Mouse (Mus musculus) neural tube, embryonic 11.5 days (tissue): ENCODE results near the gene Xrcc4. TPM values are rescaled to one million over a fixed set of nuclear protein-coding genes. Genes with fewer than 3 reads are reported as not detected.

Experiments used
- ATAC-seq: fragments of 200-750 bp; cut with Nextera tagmentation; 2 replicates; pipeline ENCODE4 v1.8.0; 2017; ENCODE audit warnings: moderate number of reproducible peaks, mild to moderate bottlenecking, moderate TSS enrichment, moderate library complexity; ENCODE audit not compliant: insufficient read depth, low FRiP score, low TSS enrichment
- DNase-seq: peaks from one replicate; pipeline ENCODE4 v3.0.0-alpha.2; 2015; ENCODE audit warnings: low spot score
- H3K27ac ChIP-seq: fragments of 300-500 bp; sonication (generic); 2 replicates; pipeline ENCODE4 v1.5.1; 2014; ENCODE audit warnings: low read depth, mild to moderate bottlenecking, low read length
- H3K27me3 ChIP-seq: fragments of 300-500 bp; sonication (generic); 2 replicates; pipeline ENCODE4 v1.6.1; 2014; ENCODE audit warnings: mild to moderate bottlenecking, low read length, mixed read lengths; ENCODE audit not compliant: control insufficient read depth, insufficient read depth
- H3K36me3 ChIP-seq: fragments of 300-500 bp; sonication (generic); 2 replicates; pipeline ENCODE4 v1.6.1; 2014; ENCODE audit warnings: mild to moderate bottlenecking, low read length, moderate library complexity, mixed read lengths; ENCODE audit not compliant: control insufficient read depth, insufficient read depth
- H3K4me1 ChIP-seq: fragments of 300-500 bp; sonication (generic); 2 replicates; pipeline ENCODE4 v1.6.1; 2014; ENCODE audit warnings: low read length, mixed read lengths; ENCODE audit not compliant: control insufficient read depth, insufficient read depth
- H3K4me2 ChIP-seq: fragments of 300-500 bp; sonication (generic); 2 replicates; pipeline ENCODE4 v1.6.1; 2014; ENCODE audit warnings: low read depth, mild to moderate bottlenecking, moderate library complexity
- H3K4me3 ChIP-seq: fragments of 300-500 bp; sonication (generic); 2 replicates; pipeline ENCODE4 v1.5.1; 2014; ENCODE audit warnings: low read depth, low read length
- H3K9ac ChIP-seq: fragments of 300-500 bp; sonication (generic); 2 replicates; pipeline ENCODE4 v1.6.1; 2014; ENCODE audit warnings: mild to moderate bottlenecking, low read length
- H3K9me3 ChIP-seq: fragments of 300-500 bp; sonication (generic); 2 replicates; pipeline ENCODE4 v1.6.1; 2016; ENCODE audit warnings: low read length; ENCODE audit not compliant: control insufficient read depth
- WGBS: fragments of 180-500 bp; shearing (Covaris S2); extraction: QIAGEN DNeasy Blood & Tissue Kit; methylation state at CpG from one replicate; pipeline ENCODE4 v1.1.7; 2014; 5-methylcytosine and 5-hydroxymethylcytosine counted together
- polyA plus RNA-seq: library from polyadenylated mRNA; unstranded; fragments of >200 nt; fragmentation: Nextera tagmentation; extraction: Ambion mirVana; gene quantifications from 2 replicates; pipeline ENCODE4 v1.2.1, GENCODE M21; 2014

The Xrcc4 gene
- polyA plus RNA-seq, 1 experiment from 2014 or later: 8.3 TPM

- no peak overlapping the region for H3K9ac ChIP-seq
- no peak for ATAC-seq
- DNase-seq: no peak
- no peaks in the 10 kb centered on the region for H3K36me3 ChIP-seq
- no peaks in the 10 kb centered on the region for H3K27me3 ChIP-seq
- H3K4me3 ChIP-seq: no peak overlapping the region
- no peaks in the 10 kb centered on the region for H3K9me3 ChIP-seq
- H3K4me2 ChIP-seq: no peak overlapping the region
- no peaks in the 10 kb centered on the region for H3K4me1 ChIP-seq
- H3K27ac ChIP-seq: no peak overlapping the region
Measured at GRCm38 (mm10) chr13:90009786-90010185, 79.6 kb downstream of the Xrcc4 start.

DNA sequence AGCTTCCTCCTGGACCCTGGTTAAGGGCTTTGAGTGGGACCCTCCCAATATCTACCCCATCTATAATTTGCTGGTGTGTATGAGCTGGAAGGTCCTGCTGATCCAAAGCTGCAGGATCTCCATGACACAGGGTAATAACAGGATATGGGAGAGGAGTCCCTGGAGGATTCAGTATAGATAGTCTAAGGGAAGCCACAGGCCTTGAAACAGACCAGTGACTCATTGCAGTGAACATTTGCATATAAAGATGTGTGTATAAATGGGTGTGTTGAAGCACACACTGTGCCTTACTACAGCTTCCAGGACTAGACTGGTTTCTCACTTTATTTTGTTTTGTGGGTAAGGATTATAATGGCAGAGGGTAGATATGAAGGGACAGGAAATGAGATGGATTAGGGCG is 83.8 kb downstream of the Xrcc4 start:
- Histone ChIP-seq H3K27ac (no peak overlapping the region), H3K4me2 (no peak overlapping the region), H3K36me3 (no peaks in the 10 kb centered on the region), H3K9me3 (no peaks in the 10 kb centered on the region), H3K4me3 (no peak overlapping the region), H3K27me3 (no peaks in the 10 kb centered on the region), H3K4me1 (no peaks in the 10 kb centered on the region), H3K9ac (no peak overlapping the region)
- ATAC-seq: no peak
- WGBS: 97% methylated on average over 1 of the region's 1 CpGs
- no peak for DNase-seq

- DNase-seq: no peak
- Histone ChIP-seq H3K9ac (no peak overlapping the region), H3K27me3 (no peaks in the 10 kb centered on the region), H3K27ac (no peak overlapping the region), H3K4me2 (no peak overlapping the region), H3K4me1 (no peaks in the 10 kb centered on the region), H3K4me3 (no peak overlapping the region), H3K36me3 (no peaks in the 10 kb centered on the region), H3K9me3 (no peaks in the 10 kb centered on the region)
- no peak for ATAC-seq
Measured at GRCm38 (mm10) chr13:89997531-89997930, 91.9 kb downstream of the Xrcc4 start.

GRCm38 (mm10) chr13:89986087-89986486 is 103.3 kb downstream of the Xrcc4 start:
- no peaks in the 10 kb centered on the region for H3K27me3 ChIP-seq
- H3K36me3 ChIP-seq: no peaks in the 10 kb centered on the region
- no peaks in the 10 kb centered on the region for H3K4me1 ChIP-seq
- H3K9me3 ChIP-seq: no peaks in the 10 kb centered on the region
- no peak overlapping the region for H3K9ac ChIP-seq
- no peak overlapping the region for H3K4me2 ChIP-seq
- no peak overlapping the region for H3K27ac ChIP-seq
- no peak overlapping the region for H3K4me3 ChIP-seq
- DNase-seq (no peak), ATAC-seq (no peak)
- WGBS: 63% methylated on average over 2 of the region's 2 CpGs

DNA sequence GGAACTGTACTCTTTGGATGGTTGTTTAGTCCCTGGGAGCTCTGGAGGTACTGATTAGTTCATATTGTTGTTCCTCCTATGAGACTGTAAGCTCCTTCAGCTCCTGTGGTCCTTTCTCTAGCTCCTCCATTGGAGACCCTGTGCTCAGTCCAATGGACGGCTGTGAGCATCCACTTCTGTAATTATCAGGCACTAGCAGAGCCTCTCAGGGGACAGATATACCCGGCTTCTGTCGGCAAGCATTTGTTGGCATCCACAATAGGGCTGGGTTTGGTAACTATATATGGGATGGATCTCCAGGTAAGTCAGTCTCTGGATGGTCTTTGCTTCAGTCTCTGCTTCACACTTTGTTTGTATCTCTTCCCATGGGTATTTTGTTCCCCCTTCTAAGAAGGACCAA is 118.5 kb downstream of the Xrcc4 start:
- Histone ChIP-seq H3K9me3 (no peaks in the 10 kb centered on the region), H3K27ac (no peak overlapping the region), H3K4me2 (no peak overlapping the region), H3K4me3 (no peak overlapping the region), H3K27me3 (no peaks in the 10 kb centered on the region), H3K9ac (no peak overlapping the region), H3K36me3 (no peaks in the 10 kb centered on the region), H3K4me1 (no peaks in the 10 kb centered on the region)
- no peak for ATAC-seq
- 82% methylated on average over 3 of the region's 3 CpGs for WGBS
- DNase-seq: no peak

- Histone ChIP-seq H3K4me1 (no peaks in the 10 kb centered on the region), H3K36me3 (no peaks in the 10 kb centered on the region), H3K27ac (no peak overlapping the region), H3K4me2 (no peak overlapping the region), H3K27me3 (no peaks in the 10 kb centered on the region), H3K9ac (no peak overlapping the region), H3K4me3 (no peak overlapping the region), H3K9me3 (no peaks in the 10 kb centered on the region)
- no peak for ATAC-seq
- DNase-seq: peak; percentile 20
Measured at GRCm38 (mm10) chr13:89968671-89969070, 120.7 kb downstream of the Xrcc4 start.

DNA sequence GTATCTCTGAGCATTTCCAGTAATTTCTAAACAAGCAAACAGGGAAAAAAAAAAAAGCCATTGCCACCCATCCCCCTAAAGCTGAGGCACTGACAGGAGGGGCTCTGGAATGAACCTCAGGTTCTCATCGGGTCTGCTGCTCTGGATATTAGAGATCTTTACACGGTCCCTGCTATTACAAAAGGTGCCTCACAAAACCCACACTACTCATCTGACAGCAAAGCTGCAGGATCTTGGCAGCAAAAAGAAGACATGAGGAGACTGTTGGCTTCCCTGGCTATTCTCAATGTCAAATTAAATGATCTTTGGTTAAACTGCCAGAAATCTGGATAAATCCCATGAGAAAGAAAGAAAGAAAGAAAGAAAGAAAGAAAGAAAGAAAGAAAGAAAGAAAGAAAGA is 145.1 kb downstream of the Xrcc4 start:
- 73% methylated on average over 2 of the region's 2 CpGs for WGBS
- no peak overlapping the region for H3K27ac ChIP-seq
- H3K4me2 ChIP-seq: no peak overlapping the region
- no peaks in the 10 kb centered on the region for H3K9me3 ChIP-seq
- DNase-seq (no peak), ATAC-seq (no peak)
- H3K4me3 ChIP-seq: no peak overlapping the region
- no peaks in the 10 kb centered on the region for H3K36me3 ChIP-seq
- no peaks in the 10 kb centered on the region for H3K4me1 ChIP-seq
- no peaks in the 10 kb centered on the region for H3K27me3 ChIP-seq
- H3K9ac ChIP-seq: no peak overlapping the region

GRCm38 (mm10) chr13:89929477-89929876 is 159.9 kb downstream of the Xrcc4 start:
- Histone ChIP-seq H3K27ac (no peak overlapping the region), H3K4me2 (no peak overlapping the region), H3K36me3 (no peaks in the 10 kb centered on the region), H3K4me3 (no peak overlapping the region), H3K9ac (no peak overlapping the region), H3K4me1 (no peaks in the 10 kb centered on the region), H3K27me3 (no peaks in the 10 kb centered on the region), H3K9me3 (no peaks in the 10 kb centered on the region)
- WGBS: 22% methylated on average over 3 of the region's 3 CpGs
- DNase-seq (peak; percentile 48), ATAC-seq (no peak)

DNA sequence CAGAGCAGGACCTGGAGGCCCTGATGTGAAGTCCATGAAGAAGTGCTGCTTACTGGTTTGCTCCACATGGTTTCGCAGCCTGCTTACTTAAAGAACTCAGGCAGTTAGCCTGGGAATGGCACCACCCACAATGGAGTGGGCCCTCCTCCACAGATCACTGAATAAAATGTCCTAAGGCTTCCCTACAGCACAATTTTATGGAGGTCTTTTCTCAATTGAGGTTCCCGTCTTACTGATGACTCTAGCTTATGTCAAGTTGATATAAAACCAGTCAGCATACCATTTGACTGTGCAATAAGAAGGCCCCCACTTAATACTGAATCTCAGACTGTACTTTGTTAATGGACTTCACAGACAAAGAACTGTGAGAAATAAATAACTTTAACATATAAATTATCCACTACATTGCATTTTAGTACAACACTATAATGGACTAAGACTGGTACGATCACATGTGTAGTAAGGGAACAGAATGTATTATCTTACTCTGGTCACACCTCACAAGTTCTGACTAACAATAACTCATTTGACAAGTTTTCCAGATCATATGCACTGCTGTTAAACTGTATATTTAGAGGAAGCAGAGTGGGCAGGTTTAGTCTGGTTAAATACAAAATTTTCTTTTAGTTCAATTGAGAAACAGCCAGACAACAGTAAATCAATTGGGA is 170.5 kb downstream of the Xrcc4 start:
- WGBS: 74% methylated on average over 3 of the region's 3 CpGs
- no peaks in the 10 kb centered on the region for H3K27me3 ChIP-seq
- no peak for DNase-seq
- H3K9ac ChIP-seq: no peak overlapping the region
- no peaks in the 10 kb centered on the region for H3K4me1 ChIP-seq
- H3K9me3 ChIP-seq: no peaks in the 10 kb centered on the region
- no peak overlapping the region for H3K4me3 ChIP-seq
- no peaks in the 10 kb centered on the region for H3K36me3 ChIP-seq
- no peak overlapping the region for H3K27ac ChIP-seq
- no peak overlapping the region for H3K4me2 ChIP-seq
- no peak for ATAC-seq
